Mouse (Mus musculus) midbrain, embryonic 15.5 days (tissue): ENCODE data around the gene Cd300a. TPM values are rescaled to one million over a fixed set of nuclear protein-coding genes. Genes with fewer than 3 reads are reported as not detected.
A peak's percentile ranks its signal among the peaks of the same experiment; 100 is the strongest.

Source experiments
- ATAC-seq: fragments of 200-750 bp; cut with Nextera tagmentation; replicated peaks from 2 replicates; pipeline ENCODE4 v1.8.0; 2017; ENCODE audit warnings: moderate TSS enrichment
- H3K27ac ChIP-seq: fragments of 300-500 bp; sonication (generic); 2 replicates; pipeline ENCODE4 v1.5.1; 2015; ENCODE audit warnings: mild to moderate bottlenecking, inconsistent platforms
- H3K27me3 ChIP-seq: fragments of 300-500 bp; sonication (generic); replicated peaks from 2 replicates; pipeline ENCODE4 v1.6.1; 2015; ENCODE audit warnings: inconsistent platforms
- H3K36me3 ChIP-seq: fragments of 300-500 bp; sonication (generic); replicated peaks from 2 replicates; pipeline ENCODE4 v1.6.1; 2015; ENCODE audit warnings: inconsistent platforms
- H3K4me1 ChIP-seq: fragments of 300-500 bp; sonication (generic); 2 replicates; pipeline ENCODE4 v1.6.1; 2015; ENCODE audit warnings: inconsistent platforms
- H3K4me2 ChIP-seq: fragments of 300-500 bp; sonication (generic); 2 replicates; pipeline ENCODE4 v1.6.1; 2015; ENCODE audit warnings: inconsistent platforms, mild to moderate bottlenecking, moderate library complexity
- H3K4me3 ChIP-seq: fragments of 300-500 bp; sonication (generic); 2 replicates; pipeline ENCODE4 v1.5.1; 2015; ENCODE audit warnings: mild to moderate bottlenecking, inconsistent platforms
- H3K9ac ChIP-seq: fragments of 300-500 bp; sonication (generic); 2 replicates; pipeline ENCODE4 v1.6.1; 2015; ENCODE audit warnings: mild to moderate bottlenecking, inconsistent platforms
- H3K9me3 ChIP-seq: fragments of 300-500 bp; sonication (generic); 2 replicates; pipeline ENCODE4 v1.6.1; 2016; ENCODE audit warnings: inconsistent platforms
- WGBS: fragments of 180-500 bp; shearing (Covaris S2); methylation state at CpG from one replicate; pipeline ENCODE4 v1.1.7; 2015; ENCODE audit warnings: mixed read lengths; 5-methylcytosine and 5-hydroxymethylcytosine counted together
- polyA plus RNA-seq: library from polyadenylated mRNA; unstranded; fragments of >200 nt; fragmentation: Nextera tagmentation; extraction: Ambion mirVana; gene quantifications from 2 replicates; pipeline ENCODE4 v1.2.1, GENCODE M21; 2015

Cd300a gene
- polyA plus RNA-seq, 1 experiment from 2014 or later, result 0.94 TPM

DNA sequence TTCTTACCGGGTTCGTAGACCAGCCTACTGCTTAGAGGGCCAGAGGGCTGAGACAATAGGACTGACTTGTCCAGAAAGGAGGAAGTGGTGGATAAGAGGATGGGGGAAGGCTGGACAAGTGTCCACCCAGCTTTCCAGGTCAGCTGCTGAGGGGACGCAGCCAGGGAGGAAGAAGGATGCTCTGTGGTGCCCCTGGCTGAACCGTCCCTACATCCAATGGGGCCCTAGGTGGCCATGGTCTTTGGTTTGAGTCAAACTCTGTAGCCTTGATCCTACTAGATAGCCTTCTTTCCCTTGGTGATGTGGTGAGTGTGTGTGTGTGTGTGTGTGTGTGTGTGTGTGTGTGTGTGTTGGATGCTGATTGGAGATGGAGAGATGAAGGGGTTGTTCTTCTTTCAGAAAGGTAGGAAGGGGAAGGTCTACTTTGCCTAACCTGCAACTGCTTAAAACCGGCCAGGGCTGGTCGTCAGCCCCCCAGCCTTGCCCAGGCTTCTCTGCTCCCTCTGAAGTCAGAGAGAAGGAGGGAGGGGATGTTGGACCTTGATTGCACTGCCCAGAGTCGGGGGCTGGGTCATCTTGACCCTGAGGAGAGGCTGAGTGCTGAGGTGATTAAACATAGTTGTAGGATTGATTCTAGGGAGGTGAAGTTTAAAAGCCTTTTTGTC, 36.5 kb upstream of the Cd300a start:
- WGBS, result 21% methylated on average over 7 of the region's 7 CpGs
- Histone ChIP-seq H3K4me1 (peaks cover 30% of the 10 kb centered on the region), H3K9me3 (no peaks in the 10 kb centered on the region), H3K36me3 (no peaks in the 10 kb centered on the region), H3K9ac (no peak overlapping the region), H3K27ac (no peak overlapping the region), H3K27me3 (peaks cover 54% of the 10 kb centered on the region), H3K4me2 (peak overlapping the region; percentile 97; the same call in 1 of the 2 replicates), H3K4me3 (peak overlapping the region; percentile 57; the same call in 1 of the 2 replicates)
- no peak for ATAC-seq

DNA sequence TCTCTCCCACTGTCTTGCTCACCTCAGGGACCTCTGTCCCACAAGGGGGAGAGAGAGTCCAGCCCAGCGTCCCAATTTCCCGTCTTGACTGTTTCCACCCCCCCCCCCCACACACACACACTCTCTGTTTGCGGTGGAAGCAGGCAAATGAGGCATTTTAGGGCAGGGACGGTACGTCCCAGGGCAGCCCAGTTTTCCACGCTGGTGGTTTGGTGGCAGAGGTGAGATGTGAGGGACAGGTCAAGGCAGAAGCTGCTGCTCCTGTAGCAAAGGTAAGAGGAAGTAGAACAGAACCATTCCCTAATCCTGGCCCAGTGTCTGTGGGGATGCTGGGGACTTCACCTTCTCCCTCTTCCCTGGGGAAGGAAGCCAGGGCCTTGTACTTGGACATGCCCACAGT, 35.3 kb upstream of the Cd300a start:
- Histone ChIP-seq H3K9me3 (no peaks in the 10 kb centered on the region), H3K36me3 (no peaks in the 10 kb centered on the region), H3K9ac (no peak overlapping the region), H3K27ac (no peak overlapping the region), H3K4me3 (no peak overlapping the region), H3K4me2 (no peak overlapping the region), H3K4me1 (peaks cover 30% of the 10 kb centered on the region), H3K27me3 (peaks cover 44% of the 10 kb centered on the region)
- no peak for ATAC-seq
- WGBS, result 80% methylated on average over 6 of the region's 6 CpGs

GRCm38 (mm10) chr11:114856125-114856524, 33.7 kb upstream of the Cd300a start:
- WGBS, result 90% methylated on average over 5 of the region's 5 CpGs
- Histone ChIP-seq H3K27ac (no peak overlapping the region), H3K36me3 (no peaks in the 10 kb centered on the region), H3K27me3 (peaks cover 32% of the 10 kb centered on the region), H3K9me3 (no peaks in the 10 kb centered on the region), H3K4me1 (peaks cover 19% of the 10 kb centered on the region), H3K4me3 (no peak overlapping the region), H3K4me2 (no peak overlapping the region), H3K9ac (no peak overlapping the region)
- ATAC-seq, result no peak

DNA sequence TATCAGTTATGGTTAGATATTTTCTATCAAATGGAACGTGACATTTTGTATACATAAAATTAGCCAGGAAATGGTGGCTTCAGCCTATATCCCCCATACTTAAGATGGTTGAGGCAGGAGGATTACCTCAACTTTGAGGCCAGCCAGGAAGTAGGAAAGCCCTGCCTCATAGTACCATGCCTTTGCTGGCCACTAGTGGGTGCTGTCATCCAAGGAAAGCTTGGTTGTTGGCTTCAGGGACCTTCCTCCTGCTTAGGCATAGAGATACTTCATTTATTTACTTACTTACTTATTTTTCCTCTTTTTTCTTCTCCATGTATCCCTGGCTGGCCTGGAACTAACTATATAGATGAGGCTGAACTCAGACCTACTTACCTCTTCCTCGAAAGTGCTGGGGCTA, 31.2 kb upstream of the Cd300a start:
- ATAC-seq, result no peak
- Histone ChIP-seq H3K36me3 (no peaks in the 10 kb centered on the region), H3K27me3 (peaks cover 7% of the 10 kb centered on the region), H3K9ac (no peak overlapping the region), H3K27ac (no peak overlapping the region), H3K4me3 (no peak overlapping the region), H3K4me1 (no peaks in the 10 kb centered on the region), H3K4me2 (no peak overlapping the region), H3K9me3 (no peaks in the 10 kb centered on the region)
- 94% methylated on average over 2 of the region's 2 CpGs for WGBS

DNA sequence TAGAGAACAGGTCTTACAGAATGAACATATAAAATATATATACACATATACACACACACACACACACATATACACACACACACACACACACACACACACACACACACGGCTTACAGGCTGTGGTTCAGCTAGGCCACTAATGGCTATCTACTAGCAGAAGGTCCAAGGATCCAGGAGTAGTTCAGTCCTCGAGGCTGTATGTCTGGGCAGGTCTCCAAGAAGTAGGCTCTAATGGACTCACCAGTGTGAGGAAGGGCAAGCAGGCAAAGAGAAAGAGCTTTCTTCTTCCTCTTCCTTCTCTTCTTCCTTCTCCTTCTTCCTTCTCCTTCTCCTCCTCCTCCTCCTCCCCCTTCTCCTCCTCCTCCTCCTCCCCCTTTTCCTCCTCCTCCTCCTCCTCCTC, 28.8 kb upstream of the Cd300a start:
- Histone ChIP-seq H3K36me3 (no peaks in the 10 kb centered on the region), H3K9me3 (no peaks in the 10 kb centered on the region), H3K27ac (no peak overlapping the region), H3K27me3 (no peaks in the 10 kb centered on the region), H3K4me2 (no peak overlapping the region), H3K4me1 (no peaks in the 10 kb centered on the region), H3K9ac (no peak overlapping the region), H3K4me3 (no peak overlapping the region)
- ATAC-seq, result no peak
- 90% methylated on average over 2 of the region's 2 CpGs for WGBS

GRCm38 (mm10) chr11:114862687-114863086, 27.2 kb upstream of the Cd300a start:
- no peak for ATAC-seq
- H3K9me3 ChIP-seq, result no peaks in the 10 kb centered on the region
- H3K9ac ChIP-seq, result no peak overlapping the region
- no peaks in the 10 kb centered on the region for H3K36me3 ChIP-seq
- no peaks in the 10 kb centered on the region for H3K4me1 ChIP-seq
- H3K4me3 ChIP-seq, result no peak overlapping the region
- WGBS, result 85% methylated on average over 3 of the region's 3 CpGs
- no peak overlapping the region for H3K27ac ChIP-seq
- no peak overlapping the region for H3K4me2 ChIP-seq
- H3K27me3 ChIP-seq, result no peaks in the 10 kb centered on the region

GRCm38 (mm10) chr11:114863918-114864420, 25.9 kb upstream of the Cd300a start:
- Histone ChIP-seq H3K27ac (no peak overlapping the region), H3K27me3 (no peaks in the 10 kb centered on the region), H3K4me2 (no peak overlapping the region), H3K4me3 (no peak overlapping the region), H3K36me3 (no peaks in the 10 kb centered on the region), H3K4me1 (no peaks in the 10 kb centered on the region), H3K9ac (no peak overlapping the region), H3K9me3 (no peaks in the 10 kb centered on the region)
- 93% methylated on average over 21 of the region's 21 CpGs for WGBS
- ATAC-seq, result no peak

DNA sequence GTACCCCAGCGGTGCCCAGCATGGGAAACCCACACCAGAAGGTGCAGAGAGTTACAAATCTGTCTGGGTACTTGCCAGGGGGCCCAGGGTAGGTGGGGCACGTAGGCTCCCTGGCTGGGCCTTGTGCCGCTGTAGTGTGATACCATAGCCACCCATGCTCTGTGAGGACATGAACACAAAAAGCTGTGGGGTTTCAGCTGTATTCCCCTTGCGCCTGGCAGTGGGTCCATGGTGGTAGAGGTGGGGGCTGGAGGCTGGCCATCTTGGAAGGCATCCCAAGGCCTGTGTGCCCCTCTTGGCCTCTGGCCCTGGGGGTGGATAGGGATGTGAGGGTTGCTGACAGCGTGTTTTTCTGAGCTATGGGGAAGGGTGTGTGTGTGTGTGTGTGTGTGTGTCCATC, 23.8 kb upstream of the Cd300a start:
- H3K9me3 ChIP-seq, result no peaks in the 10 kb centered on the region
- no peak overlapping the region for H3K4me2 ChIP-seq
- H3K9ac ChIP-seq, result no peak overlapping the region
- no peak overlapping the region for H3K27ac ChIP-seq
- H3K36me3 ChIP-seq, result no peaks in the 10 kb centered on the region
- WGBS, result 84% methylated on average over 5 of the region's 5 CpGs
- no peak overlapping the region for H3K4me3 ChIP-seq
- no peaks in the 10 kb centered on the region for H3K4me1 ChIP-seq
- H3K27me3 ChIP-seq, result no peaks in the 10 kb centered on the region
- ATAC-seq, result no peak

GRCm38 (mm10) chr11:114866486-114867360, 23.1 kb upstream of the Cd300a start:
- H3K36me3 ChIP-seq, result no peaks in the 10 kb centered on the region
- no peaks in the 10 kb centered on the region for H3K9me3 ChIP-seq
- no peak overlapping the region for H3K4me2 ChIP-seq
- ATAC-seq, result no peak
- no peaks in the 10 kb centered on the region for H3K4me1 ChIP-seq
- H3K27ac ChIP-seq, result no peak overlapping the region
- H3K27me3 ChIP-seq, result no peaks in the 10 kb centered on the region
- H3K4me3 ChIP-seq, result no peak overlapping the region
- H3K9ac ChIP-seq, result no peak overlapping the region
- WGBS, result 63% methylated on average over 10 of the region's 10 CpGs

- 77% methylated on average over 11 of the region's 11 CpGs for WGBS
- H3K27ac ChIP-seq, result no peak overlapping the region
- no peak for ATAC-seq
- H3K4me3 ChIP-seq, result no peak overlapping the region
- H3K9ac ChIP-seq, result no peak overlapping the region
- H3K9me3 ChIP-seq, result no peaks in the 10 kb centered on the region
- H3K4me1 ChIP-seq, result no peaks in the 10 kb centered on the region
- H3K4me2 ChIP-seq, result no peak overlapping the region
- no peaks in the 10 kb centered on the region for H3K27me3 ChIP-seq
- H3K36me3 ChIP-seq, result no peaks in the 10 kb centered on the region
These were observed 22.2 kb upstream of the Cd300a start for GRCm38 (mm10) chr11:114867361-114868235.

- Histone ChIP-seq H3K4me2 (no peak overlapping the region), H3K27ac (no peak overlapping the region), H3K9ac (no peak overlapping the region), H3K27me3 (no peaks in the 10 kb centered on the region), H3K4me1 (peaks cover 6% of the 10 kb centered on the region), H3K4me3 (no peak overlapping the region), H3K9me3 (no peaks in the 10 kb centered on the region), H3K36me3 (no peaks in the 10 kb centered on the region)
- ATAC-seq, result no peak
- 94% methylated on average over 12 of the region's 12 CpGs for WGBS
These were observed 21.6 kb upstream of the Cd300a start for GRCm38 (mm10) chr11:114868280-114868679.

- Histone ChIP-seq H3K27me3 (no peaks in the 10 kb centered on the region), H3K4me3 (no peak overlapping the region), H3K9ac (no peak overlapping the region), H3K27ac (no peak overlapping the region), H3K9me3 (no peaks in the 10 kb centered on the region), H3K36me3 (no peaks in the 10 kb centered on the region), H3K4me1 (peaks cover 7% of the 10 kb centered on the region), H3K4me2 (no peak overlapping the region)
- ATAC-seq, result no peak
- WGBS, result 76% methylated on average over 1 of the region's 1 CpGs
These were observed 20.1 kb upstream of the Cd300a start for GRCm38 (mm10) chr11:114869787-114870186.
